Mouse (Mus musculus): ENCODE data around the gene Spz1. TPM values are rescaled to one million over a fixed set of nuclear protein-coding genes. Genes with fewer than 3 reads are reported as not detected.

Spz1 gene
- polyA plus RNA-seq (2014; fragmentation: Illumina TruSeq; extraction: RNeasy Lipid Tissue Mini Kit (QIAGEN cat#74804); ENCODE audit: low replicate concordance), result 0.37 TPM

DNA sequence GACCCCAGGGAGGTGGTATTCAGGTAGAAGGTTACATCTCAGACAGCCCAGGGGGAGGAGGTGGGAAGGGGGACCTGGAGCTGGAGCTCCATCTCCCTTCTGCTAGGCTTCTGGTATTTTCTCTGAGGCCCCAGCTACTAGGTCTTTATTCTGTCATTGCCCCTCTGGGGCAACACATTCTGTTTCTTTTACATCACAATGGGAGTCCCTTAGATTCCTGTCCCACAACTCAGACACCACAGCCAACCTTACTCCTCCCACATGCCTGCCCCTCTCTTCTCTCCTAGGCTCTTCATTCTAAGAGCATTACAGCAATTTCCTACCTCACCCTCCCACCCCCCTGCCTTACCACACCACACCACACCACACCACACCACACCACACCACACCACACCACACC lies at the start of gene Spz1:
Gene Spz1 (minus strand): TSS at position 101 of the 400 bp plus-strand sequence.

DNA sequence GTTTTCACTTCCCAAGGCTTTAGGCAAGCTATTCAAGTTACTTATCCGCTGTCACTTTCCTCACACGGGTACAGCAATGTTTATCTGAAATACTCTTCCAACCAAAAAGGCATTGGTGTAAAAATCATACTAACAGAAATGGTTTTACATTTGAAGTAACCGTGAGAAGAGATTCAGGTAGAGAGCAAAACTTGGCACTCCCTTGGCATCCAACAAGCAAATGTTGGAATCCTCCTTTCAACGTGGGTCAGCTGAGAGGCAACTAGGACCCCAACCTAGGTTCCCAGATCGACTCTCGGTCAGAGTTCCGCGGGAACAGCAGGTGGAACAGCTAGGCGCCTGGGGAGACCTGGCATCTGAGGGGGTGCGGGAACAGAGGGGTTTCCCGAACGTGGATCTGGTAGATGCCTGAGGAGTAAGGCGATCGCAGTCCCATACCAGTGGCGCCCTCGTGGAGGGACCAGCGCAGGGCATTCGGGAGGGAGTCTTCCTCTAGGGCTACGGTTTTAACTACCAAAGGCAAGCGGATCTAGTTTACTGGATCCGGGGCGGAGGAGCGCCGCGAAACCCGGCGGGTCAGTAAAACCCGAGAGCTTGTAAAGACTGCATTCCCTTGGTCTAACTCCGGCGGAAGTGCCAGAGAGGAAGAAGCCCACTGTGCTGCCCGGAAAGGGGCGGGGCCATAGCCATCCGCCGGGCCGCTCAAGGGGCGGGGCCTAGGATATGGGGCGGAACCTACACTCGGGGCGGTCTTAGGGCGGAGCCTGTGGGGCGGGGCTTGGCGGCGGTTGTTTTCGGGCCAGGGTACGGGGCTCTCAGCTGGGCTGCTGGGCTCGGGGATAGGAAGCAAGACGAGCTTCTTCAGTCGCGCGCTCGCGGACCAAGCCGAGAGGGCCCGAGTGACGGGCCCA lies 34.6 kb upstream of the Spz1 start, which contains the start of gene Serinc5:
Gene Serinc5 (plus strand): TSS at position 781 of the 911 bp plus-strand sequence.

DNA sequence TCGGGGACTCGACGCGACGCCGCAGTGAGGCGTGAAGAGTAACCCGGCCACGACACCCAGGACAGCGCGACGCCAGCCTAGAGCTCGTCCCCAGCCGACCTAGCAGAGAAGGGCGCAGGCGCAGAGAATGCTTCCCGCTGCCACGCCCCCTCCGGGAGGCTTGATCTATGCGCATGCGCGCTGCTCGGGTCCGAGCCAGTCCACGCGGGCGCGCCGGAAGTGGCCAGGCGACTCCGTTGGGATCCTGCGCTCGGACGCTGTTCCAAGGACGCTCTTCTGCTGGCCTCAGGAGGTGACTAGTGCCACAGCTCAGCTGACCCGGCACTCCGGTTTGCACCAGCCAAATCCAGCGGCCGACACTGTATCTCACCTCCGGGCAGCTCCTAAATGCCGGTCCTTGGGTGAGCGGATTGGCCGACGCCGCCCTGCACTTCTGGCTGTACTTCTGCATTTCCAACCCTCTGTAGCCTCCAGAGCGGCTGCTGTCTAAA lies 45.2 kb downstream of the Spz1 start, which contains the start of gene Zfyve16:
Gene Zfyve16 (minus strand): TSS at position 148 of the 491 bp plus-strand sequence.

Other genes with a start within 250 kb of the Spz1 start
- gene Dhfr, start 221.4 kb downstream of the Spz1 start, polyA plus RNA-seq (2014; fragmentation: Illumina TruSeq; extraction: RNeasy Lipid Tissue Mini Kit (QIAGEN cat#74804); ENCODE audit: low replicate concordance), result 55.5 TPM
- 28.0 TPM for gene Msh3, start 221.2 kb downstream of the Spz1 start, polyA plus RNA-seq (2014; fragmentation: Illumina TruSeq; extraction: RNeasy Lipid Tissue Mini Kit (QIAGEN cat#74804); ENCODE audit: low replicate concordance)
- gene Ankrd34b, start 150.3 kb downstream of the Spz1 start, polyA plus RNA-seq (2014; fragmentation: Illumina TruSeq; extraction: RNeasy Lipid Tissue Mini Kit (QIAGEN cat#74804); ENCODE audit: low replicate concordance), result not detected
- gene Fam151b, start 92.2 kb downstream of the Spz1 start, polyA plus RNA-seq (2014; fragmentation: Illumina TruSeq; extraction: RNeasy Lipid Tissue Mini Kit (QIAGEN cat#74804); ENCODE audit: low replicate concordance), result 9.6 TPM
- gene Zfyve16, start 45.3 kb downstream of the Spz1 start, polyA plus RNA-seq (2014; fragmentation: Illumina TruSeq; extraction: RNeasy Lipid Tissue Mini Kit (QIAGEN cat#74804); ENCODE audit: low replicate concordance), result 19.9 TPM
- gene Serinc5, start 34.9 kb upstream of the Spz1 start, polyA plus RNA-seq (2014; fragmentation: Illumina TruSeq; extraction: RNeasy Lipid Tissue Mini Kit (QIAGEN cat#74804); ENCODE audit: low replicate concordance), result 35.9 TPM
- 0.22 TPM for gene Thbs4, start 218.6 kb upstream of the Spz1 start, polyA plus RNA-seq (2014; fragmentation: Illumina TruSeq; extraction: RNeasy Lipid Tissue Mini Kit (QIAGEN cat#74804); ENCODE audit: low replicate concordance)